ENCODE assay signal across 11 mouse cellular contexts in the genomic region with DNA sequence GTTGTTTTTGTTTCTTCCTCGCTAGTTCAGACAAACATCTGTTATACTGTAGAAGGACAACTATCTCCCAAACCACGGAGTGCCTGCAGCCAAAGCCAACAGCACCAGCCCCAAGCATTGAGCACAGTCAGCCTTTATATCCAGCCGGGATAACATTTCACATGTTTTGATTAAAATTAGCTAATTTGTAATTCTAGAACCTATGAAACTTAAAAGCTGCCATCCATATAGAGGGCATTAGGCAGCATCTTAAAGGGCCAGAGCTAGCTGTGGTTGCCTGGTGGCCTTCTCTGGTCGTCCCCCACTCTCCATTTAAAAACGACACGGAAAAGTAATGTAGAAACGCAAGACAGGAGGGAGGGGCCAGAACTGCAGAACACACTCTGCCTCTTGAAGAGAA. TPM values are rescaled to one million over a fixed set of nuclear protein-coding genes. Genes with fewer than 3 reads are reported as not detected.
DNase-seq lines count a peak whose midpoint lies in the region; ATAC-seq and TF ChIP-seq lines count a peak whose summit lies in the region.
"Had no signal": no experiment of that assay in that cellular context is flagged by ENCODE, and none has a peak within 500 bp of the region (broad histone marks: within the 10 kb centered on the region; RNA-seq: fewer than 3 reads in every experiment).

No protein-coding gene starts in this region.

- no peaks in the 10 kb centered on the region for H3K36me3 ChIP-seq in heart, adult 2 months (ENCODE audit: control insufficient read depth, insufficient read depth, low read length)
- no peaks in the 10 kb centered on the region for H3K36me3 ChIP-seq in embryonic facial prominence, embryonic 11.5 days (replicated peaks; ENCODE audit: control insufficient read depth, insufficient read depth, low read depth, low read length)
- H3K36me3 ChIP-seq in hindbrain, embryonic 12.5 days: no peaks in the 10 kb centered on the region
- H3K36me3 ChIP-seq in midbrain, embryonic 15.5 days (replicated peaks): no peaks in the 10 kb centered on the region

- 18% methylated on average over 7 of the region's 7 CpGs for WGBS in heart, adult 2 months
- under 1% methylated on average over 7 of the region's 7 CpGs for WGBS in embryonic facial prominence, embryonic 11.5 days
- 2% methylated on average over 7 of the region's 7 CpGs for WGBS in hindbrain, embryonic 12.5 days
- 4% methylated on average over 7 of the region's 7 CpGs for WGBS in midbrain, embryonic 15.5 days

- no peak for TF ChIP-seq CTCF in heart, adult 2 months (IDR thresholded peaks at IDR 0.05)

- H3K4me2 ChIP-seq in embryonic facial prominence, embryonic 11.5 days (ENCODE audit: low read depth, low read length): peak overlapping the region; percentile 93
- peak overlapping the region; percentile 83 for H3K4me2 ChIP-seq in hindbrain, embryonic 12.5 days (replicated peaks)
- H3K4me2 ChIP-seq in midbrain, embryonic 15.5 days: peak overlapping the region; percentile 76

- peak; percentile 4 to 39 for DNase-seq in heart, adult 2 months
- no peak for DNase-seq in heart, postnatal 4 days
- DNase-seq in embryonic facial prominence, embryonic 11.5 days (ENCODE audit: low spot score): peak; percentile 63
- no peak for DNase-seq in left cerebral cortex, postnatal 25 days (ENCODE audit: low spot score in 2 of 2)
- no peak for DNase-seq in MN1 (ENCODE audit: low spot score)
- DNase-seq: B cell, adult 2 months; kidney, postnatal 25 days had no signal

- H3K79me2 ChIP-seq in heart, adult 2 months (replicated peaks; ENCODE audit: control insufficient read depth, insufficient read depth, low read length): no peaks in the 10 kb centered on the region

- H3K27me3 ChIP-seq in heart, adult 2 months (ENCODE audit: control insufficient read depth, insufficient read depth, low read length): no peaks in the 10 kb centered on the region
- peaks cover 4% of the 10 kb centered on the region; the same call in 1 of the 2 replicates for H3K27me3 ChIP-seq in embryonic facial prominence, embryonic 11.5 days (ENCODE audit: control insufficient read depth, insufficient read depth, low read length)
- H3K27me3 ChIP-seq in hindbrain, embryonic 12.5 days: peaks cover 6% of the 10 kb centered on the region
- no peaks in the 10 kb centered on the region for H3K27me3 ChIP-seq in midbrain, embryonic 15.5 days (replicated peaks)

- no peak for ATAC-seq in embryonic facial prominence, embryonic 11.5 days (replicated peaks; ENCODE audit: insufficient number of reproducible peaks, low FRiP score, low TSS enrichment, low read depth)
- ATAC-seq in hindbrain, embryonic 12.5 days (ENCODE audit: low FRiP score): no peak
- no peak for ATAC-seq in midbrain, embryonic 15.5 days (replicated peaks)
- no peak for ATAC-seq in erythroblast, adult 5-6 weeks (replicated peaks; ENCODE audit: low FRiP score, poor library complexity, severe bottlenecking)

- peaks cover 2% of the 10 kb centered on the region; the same call in 1 of the 2 replicates for H3K4me1 ChIP-seq in heart, adult 2 months (ENCODE audit: control insufficient read depth, insufficient read depth, low read length)
- H3K4me1 ChIP-seq in embryonic facial prominence, embryonic 11.5 days (ENCODE audit: control insufficient read depth, insufficient read depth, low read length): 0 out of 2 replicates have a peak, but pooled peaks cover 2% of the 10 kb centered on the region
- peaks cover 28% of the 10 kb centered on the region for H3K4me1 ChIP-seq in hindbrain, embryonic 12.5 days
- H3K4me1 ChIP-seq in midbrain, embryonic 15.5 days: peaks cover 52% of the 10 kb centered on the region

- no peak for TF ChIP-seq EP300 in heart, adult 2 months (IDR thresholded peaks at IDR 0.05; ENCODE audit: insufficient read depth, low read depth, low read length)

- no peak for TF ChIP-seq POLR2A in heart, adult 2 months (IDR thresholded peaks at IDR 0.05; ENCODE audit: insufficient read depth, low read depth, low read length)

- no peaks in the 10 kb centered on the region for H3K9me3 ChIP-seq in embryonic facial prominence, embryonic 11.5 days (replicated peaks; ENCODE audit: control insufficient read depth, low read length)
- H3K9me3 ChIP-seq in hindbrain, embryonic 12.5 days (replicated peaks): no peaks in the 10 kb centered on the region
- H3K9me3 ChIP-seq in midbrain, embryonic 15.5 days: no peaks in the 10 kb centered on the region

- intact Hi-C loops in heart, adult 2 months (cut with DNase I): loop anchor here (5.0 to 10.0 kb wide), 2 partner anchors 165 to 327 kb away; no protein-coding TSS in a partner anchor
- intact Hi-C loops in left cerebral cortex, postnatal 25 days (cut with DNase I): loop anchor here (5.0 kb wide), 3 partner anchors 50 to 105 kb away; no protein-coding TSS in a partner anchor

- peak overlapping the region; percentile 57 for H3K9ac ChIP-seq in heart, adult 2 months (ENCODE audit: low read depth, low read length)
- peak overlapping the region; percentile 13; the same call in 1 of the 2 replicates for H3K9ac ChIP-seq in embryonic facial prominence, embryonic 11.5 days (replicated peaks; ENCODE audit: low read length)
- peak overlapping the region; percentile 94 for H3K9ac ChIP-seq in hindbrain, embryonic 12.5 days
- H3K9ac ChIP-seq in midbrain, embryonic 15.5 days: peak overlapping the region; percentile 95

- H3K27ac ChIP-seq in heart, adult 2 months: peak overlapping the region; percentile 76
- no peak overlapping the region for H3K27ac ChIP-seq in embryonic facial prominence, embryonic 11.5 days (replicated peaks; ENCODE audit: low read depth, low read length)
- H3K27ac ChIP-seq in hindbrain, embryonic 12.5 days: no peak overlapping the region
- no peak overlapping the region for H3K27ac ChIP-seq in midbrain, embryonic 15.5 days

- H3K4me3 ChIP-seq in heart, adult 2 months: peak overlapping the region; percentile 60
- H3K4me3 ChIP-seq in embryonic facial prominence, embryonic 11.5 days (ENCODE audit: low read depth, low read length): peak overlapping the region; percentile 88
- H3K4me3 ChIP-seq in hindbrain, embryonic 12.5 days: peak overlapping the region; percentile 89
- peak overlapping the region; percentile 59 for H3K4me3 ChIP-seq in midbrain, embryonic 15.5 days

RNA-seq across cellular contexts. Expression of gene Sobp, which starts 2.3 kb away (rescaled TPM):
- total RNA-seq in heart, adult 2 months (2021): 10 to 100 TPM; 16.5 to 16.7 TPM
- polyA plus RNA-seq in heart, adult 2 months (2012; rRNA removed): 5.1 and 5.3 TPM in 2 replicates
- 10 to 100 TPM; 12.2 to 13.0 TPM for total RNA-seq in heart, postnatal 4 days (2021)
- polyA plus RNA-seq in embryonic facial prominence, embryonic 11.5 days (2014; fragmentation: Nextera tagmentation; extraction: Ambion mirVana): 5.2 and 5.3 TPM in 2 replicates
- polyA plus RNA-seq in hindbrain, embryonic 12.5 days (2016; fragmentation: Nextera tagmentation; extraction: Ambion mirVana): 10.8 and 11.5 TPM in 2 replicates
- polyA plus RNA-seq in midbrain, embryonic 15.5 days (2015; fragmentation: Nextera tagmentation; extraction: Ambion mirVana): 15.9 and 17.3 TPM in 2 replicates
- not detected in 2 replicates for total RNA-seq in erythroblast, adult 5-6 weeks (2015; ENCODE audit: low replicate concordance)
- total RNA-seq in erythroblast, adult 5-6 weeks (2017; ENCODE audit: low replicate concordance): not detected in 2 replicates
- 10 to 100 TPM; 71.3 to 84.9 TPM for total RNA-seq in left cerebral cortex, postnatal 25 days (2021)

RNA-seq across cellular contexts. Expression of gene 9030612E09Rik, which starts 2.4 kb away (rescaled TPM):
- 1 to 10 TPM; 2.2 to 2.5 TPM for total RNA-seq in heart, adult 2 months (2021)
- polyA plus RNA-seq in heart, adult 2 months (2012; rRNA removed): 3.5 and 5.8 TPM in 2 replicates
- 1 to 10 TPM; 1.0 to 1.1 TPM for total RNA-seq in heart, postnatal 4 days (2021)
- polyA plus RNA-seq in embryonic facial prominence, embryonic 11.5 days (2014; fragmentation: Nextera tagmentation; extraction: Ambion mirVana): 0.81 and 1.7 TPM in 2 replicates
- polyA plus RNA-seq in hindbrain, embryonic 12.5 days (2016; fragmentation: Nextera tagmentation; extraction: Ambion mirVana): 2.5 and 2.6 TPM in 2 replicates
- 2.8 and 3.5 TPM in 2 replicates for polyA plus RNA-seq in midbrain, embryonic 15.5 days (2015; fragmentation: Nextera tagmentation; extraction: Ambion mirVana)
- total RNA-seq in erythroblast, adult 5-6 weeks (2015; ENCODE audit: low replicate concordance): not detected in 2 replicates
- total RNA-seq in erythroblast, adult 5-6 weeks (2017; ENCODE audit: low replicate concordance): not detected in 2 replicates
- total RNA-seq in left cerebral cortex, postnatal 25 days (2021): 1 to 10 TPM; 1.7 to 2.4 TPM
- polyA plus RNA-seq: spleen, adult 2 months had no signal

RNA-seq across cellular contexts. Expression of gene Pdss2, which starts 49.2 kb away (rescaled TPM):
- 10 to 100 TPM; 31.1 to 33.7 TPM for total RNA-seq in heart, adult 2 months (2021)
- polyA plus RNA-seq in heart, adult 2 months (2012; rRNA removed): 16.6 and 27.0 TPM in 2 replicates
- 10 to 100 TPM; 20.5 to 21.6 TPM for total RNA-seq in heart, postnatal 4 days (2021)
- 13.7 and 14.6 TPM in 2 replicates for polyA plus RNA-seq in embryonic facial prominence, embryonic 11.5 days (2014; fragmentation: Nextera tagmentation; extraction: Ambion mirVana)
- polyA plus RNA-seq in hindbrain, embryonic 12.5 days (2016; fragmentation: Nextera tagmentation; extraction: Ambion mirVana): 14.6 and 14.9 TPM in 2 replicates
- polyA plus RNA-seq in midbrain, embryonic 15.5 days (2015; fragmentation: Nextera tagmentation; extraction: Ambion mirVana): 17.4 and 17.6 TPM in 2 replicates
- 0.38 and 1.9 TPM in 2 replicates for total RNA-seq in erythroblast, adult 5-6 weeks (2015; ENCODE audit: low replicate concordance)
- 6.6 and 9.3 TPM in 2 replicates for total RNA-seq in erythroblast, adult 5-6 weeks (2017; ENCODE audit: low replicate concordance)
- total RNA-seq in left cerebral cortex, postnatal 25 days (2021): 10 to 100 TPM; 14.8 to 15.7 TPM

Comparison
In these comparisons a context has a peak if more than half of its experiments do, and no peak if none do; other contexts are left out.
1. DNase-seq: peak in heart, adult 2 months (2 of 2) and embryonic facial prominence, embryonic 11.5 days (single experiment); none in heart, postnatal 4 days (single experiment), left cerebral cortex, postnatal 25 days (0 of 2) and MN1 (single experiment).
2. H3K9ac ChIP-seq: peak in every context shown above with its lines; median percentile 95 in midbrain, embryonic 15.5 days; 94 in hindbrain, embryonic 12.5 days; 57 in heart, adult 2 months; 13 in embryonic facial prominence, embryonic 11.5 days.
3. RNA of gene Sobp, which starts 2.3 kb away (total RNA-seq): 71.3 to 84.9 TPM in left cerebral cortex, postnatal 25 days, 16.5 to 16.7 TPM in heart, adult 2 months and 12.2 to 13.0 TPM in heart, postnatal 4 days; not detected in erythroblast, adult 5-6 weeks; every median in the first group is over 10 times any median in the second.
4. Peak in every context shown above with its lines, with median percentiles within 50 percentile points of each other: H3K4me3 ChIP-seq and H3K4me2 ChIP-seq.